Mouse (Mus musculus) neural tube, embryonic 15.5 days (tissue): ENCODE data around the gene Tmem255b. TPM values are rescaled to one million over a fixed set of nuclear protein-coding genes. Genes with fewer than 3 reads are reported as not detected.
A peak's percentile ranks its signal among the peaks of the same experiment; 100 is the strongest.

Experiments used
- ATAC-seq: fragments of 200-750 bp; cut with Nextera tagmentation; 2 replicates; pipeline ENCODE4 v1.8.0; 2017; ENCODE audit warnings: mild to moderate bottlenecking, moderate TSS enrichment, moderate library complexity; ENCODE audit not compliant: low FRiP score
- H3K27ac ChIP-seq: fragments of 300-500 bp; sonication (generic); replicated peaks from 2 replicates; pipeline ENCODE4 v1.5.1; 2015; ENCODE audit warnings: mild to moderate bottlenecking, inconsistent platforms
- H3K27me3 ChIP-seq: fragments of 300-500 bp; sonication (generic); replicated peaks from 2 replicates; pipeline ENCODE4 v1.6.1; 2015; ENCODE audit warnings: inconsistent platforms
- H3K36me3 ChIP-seq: fragments of 300-500 bp; sonication (generic); 2 replicates; pipeline ENCODE4 v1.6.1; 2015; ENCODE audit warnings: inconsistent platforms
- H3K4me1 ChIP-seq: fragments of 300-500 bp; sonication (generic); 2 replicates; pipeline ENCODE4 v1.6.1; 2015; ENCODE audit warnings: inconsistent platforms
- H3K4me2 ChIP-seq: fragments of 300-500 bp; sonication (generic); 2 replicates; pipeline ENCODE4 v1.6.1; 2015; ENCODE audit warnings: inconsistent platforms, mild to moderate bottlenecking, moderate library complexity
- H3K4me3 ChIP-seq: fragments of 300-500 bp; sonication (generic); replicated peaks from 2 replicates; pipeline ENCODE4 v1.5.1; 2015; ENCODE audit warnings: mild to moderate bottlenecking, inconsistent platforms
- H3K9ac ChIP-seq: fragments of 300-500 bp; sonication (generic); replicated peaks from 2 replicates; pipeline ENCODE4 v1.6.1; 2015; ENCODE audit warnings: mild to moderate bottlenecking, inconsistent platforms
- H3K9me3 ChIP-seq: fragments of 300-500 bp; sonication (generic); replicated peaks from 2 replicates; pipeline ENCODE4 v1.6.1; 2016; ENCODE audit warnings: inconsistent platforms
- WGBS: fragments of 180-500 bp; shearing (Covaris S2); methylation state at CpG from one replicate; pipeline ENCODE4 v1.1.7; 2015; ENCODE audit warnings: mixed read lengths; 5-methylcytosine and 5-hydroxymethylcytosine counted together
- polyA plus RNA-seq: library from polyadenylated mRNA; unstranded; fragments of >200 nt; fragmentation: Nextera tagmentation; extraction: Ambion mirVana; gene quantifications from 2 replicates; pipeline ENCODE4 v1.2.1, GENCODE M21; 2015

Gene Tmem255b
- polyA plus RNA-seq, 1 experiment from 2014 or later, result 2.1 TPM

- Histone ChIP-seq H3K9me3 (no peaks in the 10 kb centered on the region), H3K27ac (no peak overlapping the region), H3K9ac (no peak overlapping the region), H3K4me3 (no peak overlapping the region), H3K4me1 (no peaks in the 10 kb centered on the region), H3K27me3 (no peaks in the 10 kb centered on the region), H3K4me2 (no peak overlapping the region), H3K36me3 (peaks cover 48% of the 10 kb centered on the region)
- 77% methylated on average over 7 of the region's 7 CpGs for WGBS
- ATAC-seq, result no peak
Observed at GRCm38 (mm10) chr8:13472284-13472683, 37.3 kb downstream of the Tmem255b start.

- WGBS, result 65% methylated on average over 9 of the region's 9 CpGs
- no peak overlapping the region for H3K9ac ChIP-seq
- H3K9me3 ChIP-seq, result no peaks in the 10 kb centered on the region
- H3K27ac ChIP-seq, result no peak overlapping the region
- ATAC-seq, result no peak
- H3K27me3 ChIP-seq, result no peaks in the 10 kb centered on the region
- H3K36me3 ChIP-seq, result peaks cover 43% of the 10 kb centered on the region
- H3K4me1 ChIP-seq, result no peaks in the 10 kb centered on the region
- H3K4me2 ChIP-seq, result no peak overlapping the region
- H3K4me3 ChIP-seq, result no peak overlapping the region
Observed at GRCm38 (mm10) chr8:13475892-13476291, 40.9 kb downstream of the Tmem255b start.

- H3K4me3 ChIP-seq, result no peak overlapping the region
- no peak overlapping the region for H3K9ac ChIP-seq
- no peaks in the 10 kb centered on the region for H3K4me1 ChIP-seq
- 85% methylated on average over 7 of the region's 7 CpGs for WGBS
- H3K27me3 ChIP-seq, result no peaks in the 10 kb centered on the region
- H3K36me3 ChIP-seq, result peaks cover 39% of the 10 kb centered on the region
- no peak overlapping the region for H3K4me2 ChIP-seq
- H3K27ac ChIP-seq, result no peak overlapping the region
- ATAC-seq, result no peak
- no peaks in the 10 kb centered on the region for H3K9me3 ChIP-seq
Observed at GRCm38 (mm10) chr8:13481089-13481554, 46.1 kb downstream of the Tmem255b start.

- H3K9me3 ChIP-seq, result no peaks in the 10 kb centered on the region
- H3K9ac ChIP-seq, result no peak overlapping the region
- H3K36me3 ChIP-seq, result peaks cover 36% of the 10 kb centered on the region
- WGBS, result 91% methylated on average over 3 of the region's 3 CpGs
- no peak overlapping the region for H3K27ac ChIP-seq
- no peak overlapping the region for H3K4me2 ChIP-seq
- H3K4me1 ChIP-seq, result no peaks in the 10 kb centered on the region
- no peak for ATAC-seq
- no peaks in the 10 kb centered on the region for H3K27me3 ChIP-seq
- no peak overlapping the region for H3K4me3 ChIP-seq
Observed at GRCm38 (mm10) chr8:13481596-13481995, 46.6 kb downstream of the Tmem255b start.

GRCm38 (mm10) chr8:13482101-13482801 is 47.3 kb downstream of the Tmem255b start:
- H3K9ac ChIP-seq, result no peak overlapping the region
- no peak overlapping the region for H3K4me3 ChIP-seq
- no peaks in the 10 kb centered on the region for H3K4me1 ChIP-seq
- no peak for ATAC-seq
- no peaks in the 10 kb centered on the region for H3K9me3 ChIP-seq
- H3K27me3 ChIP-seq, result no peaks in the 10 kb centered on the region
- 80% methylated on average over 2 of the region's 2 CpGs for WGBS
- H3K4me2 ChIP-seq, result no peak overlapping the region
- peaks cover 29% of the 10 kb centered on the region for H3K36me3 ChIP-seq
- H3K27ac ChIP-seq, result no peak overlapping the region

GRCm38 (mm10) chr8:13483191-13483590 is 48.2 kb downstream of the Tmem255b start:
- no peak for ATAC-seq
- Histone ChIP-seq H3K4me1 (no peaks in the 10 kb centered on the region), H3K36me3 (peaks cover 23% of the 10 kb centered on the region), H3K9me3 (no peaks in the 10 kb centered on the region), H3K27me3 (no peaks in the 10 kb centered on the region), H3K9ac (no peak overlapping the region), H3K4me3 (no peak overlapping the region), H3K27ac (no peak overlapping the region), H3K4me2 (no peak overlapping the region)
- WGBS, result 87% methylated on average over 5 of the region's 5 CpGs

- ATAC-seq, result no peak
- Histone ChIP-seq H3K9me3 (no peaks in the 10 kb centered on the region), H3K4me3 (no peak overlapping the region), H3K36me3 (peaks cover 4% of the 10 kb centered on the region; the same call in 1 of the 2 replicates), H3K4me1 (peaks cover 32% of the 10 kb centered on the region), H3K27me3 (0 out of 2 replicates have a peak, but pooled peaks cover 7% of the 10 kb centered on the region), H3K4me2 (no peak overlapping the region), H3K9ac (no peak overlapping the region), H3K27ac (no peak overlapping the region)
- WGBS, result 90% methylated on average over 3 of the region's 3 CpGs
Observed at GRCm38 (mm10) chr8:13489351-13489750, 54.4 kb downstream of the Tmem255b start.

GRCm38 (mm10) chr8:13489986-13490910 is 55.3 kb downstream of the Tmem255b start:
- ATAC-seq, result no peak
- H3K27ac ChIP-seq, result no peak overlapping the region
- 42% methylated on average over 13 of the region's 13 CpGs for WGBS

GRCm38 (mm10) chr8:13491491-13492010 is 56.6 kb downstream of the Tmem255b start:
- Histone ChIP-seq H3K4me2 (no peak overlapping the region), H3K9me3 (no peaks in the 10 kb centered on the region), H3K27me3 (0 out of 2 replicates have a peak, but pooled peaks cover 17% of the 10 kb centered on the region), H3K4me1 (peaks cover 32% of the 10 kb centered on the region), H3K27ac (no peak overlapping the region), H3K4me3 (no peak overlapping the region), H3K9ac (no peak overlapping the region), H3K36me3 (no peaks in the 10 kb centered on the region)
- WGBS, result 89% methylated on average over 14 of the region's 14 CpGs
- ATAC-seq, result no peak

More at GRCm38 (mm10) chr8:13489986-13490910, 55.3 kb downstream of the Tmem255b start:
- Histone ChIP-seq H3K27me3 (0 out of 2 replicates have a peak, but pooled peaks cover 11% of the 10 kb centered on the region), H3K4me1 (peaks cover 32% of the 10 kb centered on the region), H3K4me3 (no peak overlapping the region), H3K9ac (no peak overlapping the region), H3K36me3 (no peaks in the 10 kb centered on the region), H3K9me3 (no peaks in the 10 kb centered on the region), H3K4me2 (no peak overlapping the region)

GRCm38 (mm10) chr8:13492198-13492995 is 57.4 kb downstream of the Tmem255b start:
- no peak for ATAC-seq
- 55% methylated on average over 9 of the region's 9 CpGs for WGBS
- H3K4me2 ChIP-seq, result peak overlapping the region; percentile 80

GRCm38 (mm10) chr8:13493011-13493410 is 58.0 kb downstream of the Tmem255b start:
- Histone ChIP-seq H3K36me3 (no peaks in the 10 kb centered on the region), H3K9ac (no peak overlapping the region), H3K27ac (no peak overlapping the region), H3K27me3 (0 out of 2 replicates have a peak, but pooled peaks cover 17% of the 10 kb centered on the region), H3K9me3 (no peaks in the 10 kb centered on the region), H3K4me1 (peaks cover 32% of the 10 kb centered on the region), H3K4me3 (peak overlapping the region; percentile 56), H3K4me2 (peak overlapping the region; percentile 80)
- no peak for ATAC-seq
- 55% methylated on average over 11 of the region's 11 CpGs for WGBS

More at GRCm38 (mm10) chr8:13492198-13492995, 57.4 kb downstream of the Tmem255b start:
- no peak overlapping the region for H3K9ac ChIP-seq
- H3K36me3 ChIP-seq, result no peaks in the 10 kb centered on the region
- peaks cover 32% of the 10 kb centered on the region for H3K4me1 ChIP-seq
- no peak overlapping the region for H3K27ac ChIP-seq
- 0 out of 2 replicates have a peak, but pooled peaks cover 17% of the 10 kb centered on the region for H3K27me3 ChIP-seq
- H3K4me3 ChIP-seq, result no peak overlapping the region
- no peaks in the 10 kb centered on the region for H3K9me3 ChIP-seq
